Mouse (Mus musculus) hindbrain, embryonic 15.5 days (tissue): Measurements from ENCODE around the gene Prdm16. TPM values are rescaled to one million over a fixed set of nuclear protein-coding genes. Genes with fewer than 3 reads are reported as not detected.

Experiments
- ATAC-seq: fragments of 200-750 bp; cut with Nextera tagmentation; 2 replicates; pipeline ENCODE4 v1.8.0; 2017; ENCODE audit warnings: low read depth, moderate number of reproducible peaks, moderate TSS enrichment; ENCODE audit not compliant: low FRiP score
- H3K27ac ChIP-seq: fragments of 300-500 bp; sonication (generic); replicated peaks from 2 replicates; pipeline ENCODE4 v1.5.1; 2015; ENCODE audit warnings: mild to moderate bottlenecking, inconsistent platforms
- H3K27me3 ChIP-seq: fragments of 300-500 bp; sonication (generic); 2 replicates; pipeline ENCODE4 v1.6.1; 2015; ENCODE audit warnings: control low read depth, inconsistent platforms
- H3K36me3 ChIP-seq: fragments of 300-500 bp; sonication (generic); 2 replicates; pipeline ENCODE4 v1.6.1; 2015; ENCODE audit warnings: control low read depth, inconsistent platforms
- H3K4me1 ChIP-seq: fragments of 300-500 bp; sonication (generic); replicated peaks from 2 replicates; pipeline ENCODE4 v1.6.1; 2015; ENCODE audit warnings: control low read depth, inconsistent platforms
- H3K4me2 ChIP-seq: fragments of 300-500 bp; sonication (generic); 2 replicates; pipeline ENCODE4 v1.6.1; 2015; ENCODE audit warnings: moderate library complexity, mild to moderate bottlenecking, inconsistent platforms
- H3K4me3 ChIP-seq: fragments of 300-500 bp; sonication (generic); 2 replicates; pipeline ENCODE4 v1.5.1; 2015; ENCODE audit warnings: mild to moderate bottlenecking, inconsistent platforms
- H3K9ac ChIP-seq: fragments of 300-500 bp; sonication (generic); 2 replicates; pipeline ENCODE4 v1.6.1; 2015; ENCODE audit warnings: inconsistent platforms
- H3K9me3 ChIP-seq: fragments of 300-500 bp; sonication (generic); 2 replicates; pipeline ENCODE4 v1.6.1; 2016; ENCODE audit warnings: control low read depth, inconsistent platforms
- WGBS: fragments of 180-500 bp; shearing (Covaris S2); methylation state at CpG from one replicate; pipeline ENCODE4 v1.1.7; 2015; 5-methylcytosine and 5-hydroxymethylcytosine counted together
- polyA plus RNA-seq: library from polyadenylated mRNA; unstranded; fragments of >200 nt; fragmentation: Nextera tagmentation; extraction: Ambion mirVana; gene quantifications from 2 replicates; pipeline ENCODE4 v1.2.1, GENCODE M21; 2015

The Prdm16 gene
- polyA plus RNA-seq, 1 experiment from 2014 or later = 16.2 TPM

DNA sequence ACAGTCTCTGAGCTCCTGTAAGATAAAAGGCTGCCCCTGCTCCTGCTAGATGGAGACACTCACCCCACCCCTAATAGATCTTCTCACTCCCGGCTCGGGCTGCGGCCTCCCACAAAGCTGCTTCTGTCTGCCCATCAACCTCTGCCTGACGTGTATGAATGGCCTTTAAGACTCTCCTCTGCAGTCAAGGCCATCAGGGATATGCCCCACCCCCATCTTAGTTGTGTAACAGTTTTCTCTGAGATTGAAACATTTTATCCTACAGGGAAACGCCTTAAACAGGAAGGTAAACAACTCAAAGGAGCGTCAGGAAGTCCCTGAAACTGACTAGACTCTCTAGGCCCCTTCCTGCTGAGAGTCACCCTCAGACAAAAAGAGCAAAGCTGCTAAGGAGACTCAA is 24.6 kb upstream of the Prdm16 start:
- no peak overlapping the region for H3K4me2 ChIP-seq
- H3K9ac ChIP-seq = no peak overlapping the region
- no peaks in the 10 kb centered on the region for H3K9me3 ChIP-seq
- H3K27ac ChIP-seq = no peak overlapping the region
- H3K4me1 ChIP-seq = no peaks in the 10 kb centered on the region
- no peak overlapping the region for H3K4me3 ChIP-seq
- H3K36me3 ChIP-seq = no peaks in the 10 kb centered on the region
- 48% methylated on average over 6 of the region's 6 CpGs for WGBS
- ATAC-seq = no peak
- H3K27me3 ChIP-seq = 0 out of 2 replicates have a peak, but pooled peaks cover 8% of the 10 kb centered on the region

DNA sequence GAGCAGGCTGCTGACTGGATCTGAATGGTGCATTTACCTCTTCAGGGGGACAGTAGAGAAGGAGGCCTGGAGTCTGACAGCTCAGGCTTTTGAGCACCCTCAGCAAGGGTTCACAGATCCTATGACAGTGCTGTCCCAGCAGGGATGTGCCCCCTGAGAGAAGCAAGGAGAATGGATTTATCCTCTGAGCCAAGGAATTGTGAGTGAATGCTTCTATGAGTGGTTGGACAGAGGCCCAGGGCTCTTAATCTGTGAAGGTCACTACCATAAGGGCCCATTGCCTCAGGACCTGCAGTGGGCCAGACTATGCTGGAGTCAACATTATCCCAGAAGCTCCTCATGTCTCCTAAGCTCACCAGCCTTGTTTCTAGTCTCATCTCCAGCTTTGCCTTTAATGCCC is 23.4 kb upstream of the Prdm16 start:
- H3K27ac ChIP-seq = no peak overlapping the region
- ATAC-seq = no peak
- no peaks in the 10 kb centered on the region for H3K36me3 ChIP-seq
- 0 out of 2 replicates have a peak, but pooled peaks cover 8% of the 10 kb centered on the region for H3K27me3 ChIP-seq
- H3K4me3 ChIP-seq = no peak overlapping the region
- no peaks in the 10 kb centered on the region for H3K4me1 ChIP-seq
- H3K4me2 ChIP-seq = no peak overlapping the region
- no peak overlapping the region for H3K9ac ChIP-seq
- no peaks in the 10 kb centered on the region for H3K9me3 ChIP-seq

DNA sequence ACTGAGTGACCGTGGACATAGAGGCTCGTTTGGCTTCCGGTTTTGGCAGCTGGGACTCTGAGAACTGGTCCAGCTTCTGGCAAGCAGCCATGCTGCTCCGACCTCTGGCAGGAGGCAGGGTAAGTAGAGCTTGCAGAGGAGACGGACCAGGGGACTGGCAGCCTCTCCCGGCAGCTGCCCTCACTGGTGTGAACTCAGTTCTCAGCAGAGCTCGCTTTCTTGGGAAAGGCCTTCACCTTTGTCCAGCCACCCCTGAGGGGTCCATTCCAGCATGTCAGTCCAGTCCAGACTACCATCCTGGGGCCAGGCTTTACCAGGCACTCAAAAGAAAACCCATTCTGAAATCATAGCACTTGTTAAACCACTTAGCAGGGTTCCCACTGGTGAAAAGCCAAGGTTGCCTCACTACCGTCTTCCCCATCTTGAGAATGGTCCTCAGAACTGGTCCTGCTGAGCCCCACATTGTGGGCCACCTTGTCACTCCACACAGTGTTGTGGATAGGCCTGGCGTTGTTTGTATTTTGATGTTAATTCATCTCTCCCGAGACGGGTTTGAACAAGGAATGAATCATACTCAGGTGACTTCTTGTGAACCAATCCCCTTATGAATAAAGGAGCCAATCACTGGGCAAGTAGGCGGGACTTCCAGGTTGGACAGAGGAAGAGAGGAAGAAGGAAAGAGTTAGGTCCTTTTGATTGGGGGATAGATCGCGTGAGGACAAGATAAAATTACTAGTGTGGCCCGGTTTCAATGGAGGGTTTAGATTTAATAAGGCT is 18.6 kb upstream of the Prdm16 start:
- 70% methylated on average over 15 of the region's 15 CpGs for WGBS
- Histone ChIP-seq H3K9me3 (no peaks in the 10 kb centered on the region), H3K4me1 (0 out of 2 replicates have a peak, but pooled peaks cover 5% of the 10 kb centered on the region), H3K9ac (no peak overlapping the region), H3K27me3 (peaks cover 12% of the 10 kb centered on the region; the same call in 1 of the 2 replicates), H3K36me3 (no peaks in the 10 kb centered on the region), H3K27ac (no peak overlapping the region), H3K4me3 (no peak overlapping the region), H3K4me2 (no peak overlapping the region)
- no peak for ATAC-seq

DNA sequence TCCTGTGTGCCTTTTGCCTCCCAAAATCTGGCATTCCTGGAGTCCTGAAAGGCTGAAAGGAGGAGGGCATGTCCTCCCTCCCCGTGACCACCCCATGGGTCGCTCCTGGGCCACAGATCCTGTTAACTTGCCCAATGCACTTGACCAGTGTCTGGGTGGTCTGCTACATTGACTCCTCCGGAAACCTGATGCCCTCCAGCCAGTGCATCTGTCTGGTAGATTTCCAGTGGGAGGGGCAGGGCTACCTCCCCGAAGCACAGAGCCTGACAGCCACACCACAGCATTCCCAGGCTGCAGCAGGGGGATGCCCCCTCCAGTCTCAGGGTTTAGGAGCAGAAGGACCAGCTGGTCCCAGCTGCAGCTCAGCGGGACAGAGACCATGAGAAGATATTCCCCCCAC is 15.8 kb upstream of the Prdm16 start:
- 12% methylated on average over 5 of the region's 5 CpGs for WGBS
- ATAC-seq = no peak

DNA sequence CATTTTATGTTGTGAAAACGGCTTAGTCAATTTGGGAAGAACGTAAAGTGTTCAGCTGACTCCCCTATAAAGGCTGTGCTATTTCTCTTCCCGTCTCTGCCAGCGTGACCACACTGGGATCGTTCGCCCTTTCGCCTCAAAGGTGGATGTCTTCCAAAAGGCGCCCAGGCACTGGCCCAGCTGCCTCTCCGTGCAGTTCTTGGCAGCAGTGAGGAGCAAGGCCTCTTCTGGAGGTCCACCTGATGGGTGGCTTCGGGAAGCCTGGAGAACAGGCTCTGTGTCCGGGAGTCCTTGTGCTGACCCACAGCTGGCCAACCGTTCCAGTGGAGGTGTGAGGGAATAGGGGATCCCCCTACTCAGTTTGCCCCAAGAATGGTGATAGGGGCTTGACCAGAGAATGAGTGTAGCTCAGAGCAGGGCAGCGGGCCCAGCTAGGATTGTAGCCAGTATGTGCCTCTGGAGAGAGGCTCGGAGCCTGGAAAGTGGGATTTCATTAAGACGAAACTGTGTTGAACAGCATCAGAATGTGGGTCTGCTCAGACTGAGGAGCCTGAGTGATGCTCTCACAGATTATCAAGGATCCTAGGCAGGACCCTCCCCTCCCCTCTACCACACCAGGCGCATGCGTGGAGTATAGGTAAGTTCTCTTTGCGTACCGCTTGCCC is 12.5 kb upstream of the Prdm16 start:
- Histone ChIP-seq H3K9ac (no peak overlapping the region), H3K36me3 (no peaks in the 10 kb centered on the region), H3K9me3 (no peaks in the 10 kb centered on the region), H3K27ac (no peak overlapping the region), H3K4me3 (no peak overlapping the region), H3K4me1 (0 out of 2 replicates have a peak, but pooled peaks cover 5% of the 10 kb centered on the region), H3K4me2 (no peak overlapping the region), H3K27me3 (peaks cover 34% of the 10 kb centered on the region)
- no peak for ATAC-seq
- 79% methylated on average over 19 of the region's 19 CpGs for WGBS

More for the DNA sequence above, 15.8 kb upstream of the Prdm16 start:
- no peak overlapping the region for H3K27ac ChIP-seq
- no peaks in the 10 kb centered on the region for H3K36me3 ChIP-seq
- no peak overlapping the region for H3K9ac ChIP-seq
- no peak overlapping the region for H3K4me3 ChIP-seq
- H3K27me3 ChIP-seq = peaks cover 15% of the 10 kb centered on the region
- H3K4me1 ChIP-seq = 0 out of 2 replicates have a peak, but pooled peaks cover 5% of the 10 kb centered on the region
- no peaks in the 10 kb centered on the region for H3K9me3 ChIP-seq
- no peak overlapping the region for H3K4me2 ChIP-seq

DNA sequence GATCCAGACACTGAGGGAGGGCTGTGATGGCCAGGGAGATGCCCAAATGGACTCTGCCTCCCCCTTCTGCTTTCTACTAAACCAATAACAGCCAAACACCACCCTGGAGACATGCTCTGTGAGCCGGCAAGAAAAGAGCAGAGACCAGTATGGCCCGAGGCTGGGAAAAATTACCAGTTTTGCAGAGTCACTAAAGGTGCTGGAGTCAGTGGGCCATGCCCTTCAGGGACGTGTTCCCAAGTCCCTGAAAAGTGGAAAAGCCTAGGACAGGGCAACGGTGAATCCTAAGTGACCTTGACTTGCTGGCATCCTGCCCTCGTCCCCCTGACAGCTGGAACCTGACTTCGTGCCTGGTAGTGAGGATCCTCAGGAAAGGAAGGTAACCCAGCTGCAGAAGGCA is 5.8 kb upstream of the Prdm16 start:
- Histone ChIP-seq H3K27me3 (peaks cover 72% of the 10 kb centered on the region), H3K4me2 (no peak overlapping the region), H3K4me3 (no peak overlapping the region), H3K4me1 (peaks cover 6% of the 10 kb centered on the region), H3K9ac (no peak overlapping the region), H3K27ac (no peak overlapping the region), H3K9me3 (no peaks in the 10 kb centered on the region), H3K36me3 (no peaks in the 10 kb centered on the region)
- no peak for ATAC-seq
- WGBS = 4% methylated on average over 6 of the region's 6 CpGs

DNA sequence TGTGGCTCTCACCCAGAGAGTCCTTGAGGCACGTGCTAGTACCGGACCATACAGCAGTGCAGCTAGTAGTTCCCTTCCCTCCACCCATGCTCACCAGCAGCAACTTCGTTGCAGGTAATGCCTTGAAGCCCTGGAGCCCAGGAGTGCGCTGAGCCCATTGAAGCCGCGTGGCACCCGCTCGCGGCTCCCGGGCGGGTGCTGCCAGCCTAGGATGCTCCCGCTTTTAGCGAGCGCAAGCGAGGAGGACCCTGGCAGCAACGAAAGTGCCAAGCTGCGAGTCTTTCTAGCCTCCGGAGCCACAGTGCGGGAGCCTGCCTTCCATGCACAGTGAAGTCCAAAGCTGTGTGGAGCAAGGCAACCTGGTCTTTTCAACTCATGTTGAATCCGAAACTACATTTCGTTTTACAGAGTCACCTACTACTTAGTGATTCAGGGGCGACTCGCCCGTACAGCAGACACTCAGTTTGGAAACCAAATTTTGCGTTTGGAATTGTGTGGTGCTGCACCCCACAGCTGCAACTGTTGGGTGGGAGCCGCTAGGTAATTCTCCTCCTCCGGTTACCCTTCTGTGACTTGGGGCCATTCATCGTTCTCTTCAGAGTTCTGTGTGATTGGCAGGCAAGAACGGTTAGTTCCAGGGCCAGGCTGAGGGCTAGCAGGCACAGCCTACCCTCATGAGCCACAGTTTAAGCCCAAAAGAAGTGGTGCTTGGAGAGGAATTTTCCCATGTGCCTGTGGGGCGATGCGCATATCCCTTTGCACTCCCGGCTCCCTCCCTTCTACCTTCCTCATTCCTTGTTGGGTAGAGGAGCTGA is 4.8 kb upstream of the Prdm16 start:
- Histone ChIP-seq H3K4me1 (peaks cover 16% of the 10 kb centered on the region), H3K4me2 (no peak overlapping the region), H3K36me3 (no peaks in the 10 kb centered on the region), H3K27ac (no peak overlapping the region), H3K9ac (no peak overlapping the region), H3K9me3 (no peaks in the 10 kb centered on the region), H3K27me3 (peaks cover 75% of the 10 kb centered on the region), H3K4me3 (no peak overlapping the region)
- 3% methylated on average over 32 of the region's 32 CpGs for WGBS
- no peak for ATAC-seq

DNA sequence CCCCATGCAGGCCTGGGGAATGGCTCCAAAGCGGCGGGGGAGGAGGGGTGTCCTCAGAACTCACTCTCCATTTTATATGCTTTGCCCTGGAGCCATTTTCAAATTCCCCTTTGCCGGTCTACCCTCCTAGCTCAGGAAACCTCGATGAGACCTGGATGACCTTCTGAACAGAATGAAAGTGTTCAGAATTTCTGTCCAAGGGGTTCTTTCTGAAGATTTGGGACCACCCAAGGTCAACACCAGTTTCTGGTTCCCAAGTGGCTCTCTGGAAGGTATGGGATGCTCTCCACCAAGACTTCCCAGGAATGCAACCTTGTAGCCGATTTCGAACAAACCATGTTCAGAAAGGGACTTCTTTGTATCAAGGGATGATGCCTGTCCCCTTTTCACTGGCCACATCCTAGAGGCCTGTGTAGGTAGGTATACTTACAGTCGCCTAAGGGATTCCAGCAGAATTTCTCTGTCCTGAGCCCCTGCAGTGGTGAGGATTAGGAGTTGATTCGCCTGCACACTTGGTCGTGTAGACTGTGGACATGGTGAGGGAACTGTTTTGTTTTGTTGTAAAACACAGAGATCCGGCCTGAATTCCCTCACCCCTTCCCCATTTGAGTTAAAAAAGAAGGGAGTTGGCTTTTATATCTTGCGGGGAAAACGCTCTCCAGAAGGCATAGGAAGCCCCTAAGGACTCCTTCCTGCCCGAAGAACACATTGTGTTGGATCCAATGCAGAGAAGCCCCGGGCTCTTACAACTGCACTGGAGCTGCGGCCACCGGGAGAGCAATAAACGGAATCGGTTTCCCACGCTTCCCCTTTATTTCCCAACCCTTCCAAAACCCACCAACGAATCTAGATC is 4.0 kb upstream of the Prdm16 start:
- Histone ChIP-seq H3K27me3 (peaks cover 76% of the 10 kb centered on the region), H3K4me2 (0 out of 2 replicates have a peak overlapping the region, but pooled peaks have one; percentile 9), H3K9me3 (no peaks in the 10 kb centered on the region), H3K4me3 (no peak overlapping the region), H3K27ac (no peak overlapping the region), H3K4me1 (peaks cover 25% of the 10 kb centered on the region), H3K9ac (no peak overlapping the region), H3K36me3 (no peaks in the 10 kb centered on the region)
- 5% methylated on average over 20 of the region's 20 CpGs for WGBS
- ATAC-seq = no peak

DNA sequence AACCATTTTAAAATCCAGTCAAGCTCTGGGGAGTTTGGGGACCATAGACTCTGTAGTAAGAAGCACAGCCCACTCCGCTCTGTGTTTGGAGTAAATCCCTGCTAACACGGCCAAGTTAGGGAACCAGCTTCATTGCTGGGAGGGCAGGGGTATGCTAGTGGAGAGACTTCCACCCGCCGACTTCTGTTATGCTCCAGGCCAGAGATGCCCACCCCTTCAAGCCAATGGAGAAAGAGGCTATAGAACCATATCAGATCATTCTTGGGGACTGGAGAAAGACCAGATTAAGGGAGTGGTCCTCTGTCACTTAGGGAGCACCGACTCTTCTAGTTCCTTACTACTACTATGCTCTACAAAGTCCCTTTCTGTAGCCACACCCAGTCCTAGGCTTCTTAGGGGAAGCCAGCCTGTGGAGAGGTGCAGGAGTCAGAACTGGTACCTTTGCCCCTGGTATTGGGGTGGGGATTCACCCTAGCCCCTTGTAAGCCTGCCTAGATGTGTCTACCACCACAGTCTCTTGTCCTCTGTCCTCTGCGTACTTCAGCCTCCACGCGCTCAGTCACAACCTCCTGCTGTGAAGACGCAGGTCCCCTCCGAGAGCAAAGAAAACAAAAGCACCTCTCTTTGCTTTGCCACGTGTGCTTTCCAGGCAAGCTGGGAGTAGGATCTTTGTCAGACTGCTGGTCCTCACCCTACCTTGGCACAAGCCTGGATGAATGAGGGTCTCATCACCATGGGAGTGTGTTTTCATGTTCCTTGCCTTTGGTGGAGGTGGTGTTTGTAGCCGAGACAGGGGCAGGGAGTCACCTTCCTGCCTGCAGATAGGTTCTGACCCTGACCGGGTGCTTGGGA is 3.1 kb upstream of the Prdm16 start:
- Histone ChIP-seq H3K9me3 (no peaks in the 10 kb centered on the region), H3K9ac (no peak overlapping the region), H3K4me1 (peaks cover 32% of the 10 kb centered on the region), H3K27ac (0 out of 2 replicates have a peak overlapping the region, but pooled peaks have one; percentile 23), H3K36me3 (no peaks in the 10 kb centered on the region), H3K27me3 (peaks cover 70% of the 10 kb centered on the region), H3K4me3 (no peak overlapping the region), H3K4me2 (0 out of 2 replicates have a peak overlapping the region, but pooled peaks have one; percentile 23)
- no peak for ATAC-seq
- 4% methylated on average over 13 of the region's 13 CpGs for WGBS

DNA sequence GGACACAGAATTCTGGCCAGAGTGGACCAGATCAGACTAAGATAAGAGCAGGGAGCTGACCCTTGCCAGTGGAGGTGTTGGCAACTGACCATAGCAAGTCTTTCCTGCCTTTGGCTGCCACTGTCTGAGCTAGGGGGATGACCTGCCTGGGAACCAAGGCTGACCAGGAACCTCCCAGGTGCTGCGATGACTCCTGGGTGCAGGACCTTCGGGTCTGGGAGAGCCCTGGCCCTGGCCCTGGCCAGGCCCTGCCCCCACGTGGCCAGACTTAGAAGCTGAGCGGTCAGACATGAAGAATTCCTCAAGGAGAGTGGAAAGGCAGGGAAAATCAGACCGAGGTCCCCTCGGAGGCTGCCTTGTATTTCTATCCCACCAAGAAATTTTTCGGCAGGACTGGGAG is 2.5 kb upstream of the Prdm16 start:
- peak overlapping the region; percentile 23; the same call in 1 of the 2 replicates for H3K4me2 ChIP-seq

More for the DNA sequence above, 2.5 kb upstream of the Prdm16 start:
- H3K36me3 ChIP-seq = no peaks in the 10 kb centered on the region
- peaks cover 32% of the 10 kb centered on the region for H3K4me1 ChIP-seq
- H3K27me3 ChIP-seq = peaks cover 71% of the 10 kb centered on the region
- no peak overlapping the region for H3K9ac ChIP-seq
- WGBS = 4% methylated on average over 7 of the region's 7 CpGs
- ATAC-seq = no peak
- no peaks in the 10 kb centered on the region for H3K9me3 ChIP-seq
- no peak overlapping the region for H3K4me3 ChIP-seq
- 0 out of 2 replicates have a peak overlapping the region, but pooled peaks have one; percentile 23 for H3K27ac ChIP-seq
